Comparison of ENCODE assay signal across 8 mouse cellular contexts in the genomic region with DNA sequence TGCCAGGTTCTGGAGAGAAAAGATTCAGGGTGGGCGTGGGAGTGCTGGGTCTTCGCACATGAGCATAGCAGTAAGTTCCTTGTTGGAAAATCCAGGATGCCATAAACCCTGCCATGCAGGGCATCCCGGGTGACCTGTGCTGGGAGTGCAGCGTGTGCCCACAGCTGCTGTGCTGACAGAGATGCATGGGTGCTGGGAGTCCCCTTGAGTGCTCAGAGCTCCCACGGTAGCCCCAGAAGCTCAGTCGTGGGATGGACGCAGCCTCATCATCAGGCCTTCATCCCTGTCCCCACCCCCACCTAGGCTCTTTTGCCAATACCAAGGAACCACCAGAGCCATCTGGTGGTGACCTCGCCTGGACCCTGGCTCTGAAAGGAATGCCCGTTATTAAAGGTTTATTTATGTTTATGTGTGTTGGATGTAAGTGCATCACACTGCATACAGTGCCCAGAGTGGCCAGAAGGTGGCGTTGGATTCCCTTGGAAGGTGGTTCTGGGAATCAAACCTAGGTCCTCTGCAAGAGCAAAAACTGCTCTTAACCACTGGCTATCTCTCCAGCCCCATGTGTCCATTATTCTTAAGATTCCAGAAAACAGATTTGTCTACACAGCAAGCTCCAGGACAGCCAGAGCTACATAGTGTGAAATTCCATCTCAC. TPM values are rescaled to one million over a fixed set of nuclear protein-coding genes. Genes with fewer than 3 reads are reported as not detected.
DNase-seq lines count a peak whose midpoint lies in the region; ATAC-seq and TF ChIP-seq lines count a peak whose summit lies in the region.

No protein-coding gene starts in this region.

- H3K9ac ChIP-seq in stomach, postnatal 0 days (ENCODE audit: low read length) = no peak overlapping the region
- H3K9ac ChIP-seq in midbrain, embryonic 16.5 days (ENCODE audit: low read depth, low read length) = no peak overlapping the region

- H3K9me3 ChIP-seq in stomach, postnatal 0 days (ENCODE audit: control insufficient read depth, low read length) = no peaks in the 10 kb centered on the region
- H3K9me3 ChIP-seq in midbrain, embryonic 16.5 days (replicated peaks; ENCODE audit: control insufficient read depth, low read length, poor library complexity, severe bottlenecking) = no peaks in the 10 kb centered on the region

- no peak overlapping the region; the same call in 1 of the 2 replicates for H3K27ac ChIP-seq in stomach, postnatal 0 days (replicated peaks)
- H3K27ac ChIP-seq in midbrain, embryonic 16.5 days (ENCODE audit: low read length) = no peak overlapping the region

- no peaks in the 10 kb centered on the region for H3K27me3 ChIP-seq in stomach, postnatal 0 days (ENCODE audit: control insufficient read depth, insufficient read depth, low read length)
- H3K27me3 ChIP-seq in midbrain, embryonic 16.5 days (ENCODE audit: control insufficient read depth, insufficient read depth, low read depth, low read length) = peaks cover 7% of the 10 kb centered on the region

- H3K4me3 ChIP-seq in stomach, postnatal 0 days (ENCODE audit: low read depth, low read length) = no peak overlapping the region
- H3K4me3 ChIP-seq in midbrain, embryonic 16.5 days (ENCODE audit: low read depth, low read length) = no peak overlapping the region

- H3K4me1 ChIP-seq in stomach, postnatal 0 days (replicated peaks; ENCODE audit: control insufficient read depth, insufficient read depth) = no peaks in the 10 kb centered on the region
- peaks cover 4% of the 10 kb centered on the region; the same call in 1 of the 2 replicates for H3K4me1 ChIP-seq in midbrain, embryonic 16.5 days (ENCODE audit: control insufficient read depth, insufficient read depth, low read length)

- H3K36me3 ChIP-seq in stomach, postnatal 0 days (ENCODE audit: control insufficient read depth, insufficient read depth, low read length) = peaks cover 10% of the 10 kb centered on the region
- H3K36me3 ChIP-seq in midbrain, embryonic 16.5 days (ENCODE audit: control insufficient read depth, insufficient read depth, low read length) = peaks cover 16% of the 10 kb centered on the region

- WGBS in stomach, postnatal 0 days = 73% methylated on average over 10 of the region's 10 CpGs
- 80% methylated on average over 10 of the region's 10 CpGs for WGBS in midbrain, embryonic 16.5 days

- TF ChIP-seq CTCF in stomach, postnatal 0 days (IDR thresholded peaks at IDR 0.05; ENCODE audit: low read depth) = peak; percentile 70

- ATAC-seq in stomach, postnatal 0 days (ENCODE audit: low FRiP score, low TSS enrichment) = no peak
- no peak for ATAC-seq in midbrain, embryonic 16.5 days

- no peak overlapping the region for H3K4me2 ChIP-seq in stomach, postnatal 0 days (replicated peaks; ENCODE audit: low read depth)
- no peak overlapping the region for H3K4me2 ChIP-seq in midbrain, embryonic 16.5 days (ENCODE audit: low read length)

- TF ChIP-seq EP300 in stomach, postnatal 0 days (optimal IDR thresholded peaks at IDR 0.05) = no peak

- DNase-seq in cerebellum, adult 11-12 months = peak; percentile 45
- DNase-seq in cerebellum, adult 8-10 months = no peak
- DNase-seq in urinary bladder, postnatal 14 days (ENCODE audit: low spot score) = peak; percentile 37
- DNase-seq in urinary bladder, adult 2 months (ENCODE audit: low spot score) = no peak
- peak; percentile 30 to 75 for DNase-seq in kidney, postnatal 36 days
- DNase-seq in stomach, postnatal 0 days (ENCODE audit: low spot score) = peak; percentile 45
- DNase-seq in frontal cortex, adult 2 months (ENCODE audit: extremely low spot score in 1 of 2, low spot score in 1 of 2) = no peak

RNA-seq across cellular contexts. Expression of a gene that starts 0.7 kb away (rescaled TPM):
- 13.2 and 14.1 TPM in 2 replicates for polyA plus RNA-seq in urinary bladder, adult 2 months (2012; rRNA removed)
- polyA plus RNA-seq in stomach, postnatal 0 days (2015; fragmentation: Nextera tagmentation; extraction: Ambion mirVana) = 5.8 and 6.5 TPM in 2 replicates
- 0.64 and 0.73 TPM in 2 replicates for polyA plus RNA-seq in midbrain, embryonic 16.5 days (2015; fragmentation: Nextera tagmentation; extraction: Ambion mirVana)
- polyA plus RNA-seq in frontal cortex, adult 2 months (2012; rRNA removed) = 0.95 and 1.1 TPM in 2 replicates

RNA-seq across cellular contexts. Expression of a gene that starts 6.5 kb away (rescaled TPM):
- 38.9 and 44.1 TPM in 2 replicates for polyA plus RNA-seq in urinary bladder, adult 2 months (2012; rRNA removed)
- 25.4 and 29.2 TPM in 2 replicates for polyA plus RNA-seq in stomach, postnatal 0 days (2015; fragmentation: Nextera tagmentation; extraction: Ambion mirVana)
- polyA plus RNA-seq in midbrain, embryonic 16.5 days (2015; fragmentation: Nextera tagmentation; extraction: Ambion mirVana) = 44.5 and 48.7 TPM in 2 replicates
- 78.7 and 82.1 TPM in 2 replicates for polyA plus RNA-seq in frontal cortex, adult 2 months (2012; rRNA removed)

RNA-seq across cellular contexts. Expression of a gene that starts 10.0 kb away (rescaled TPM):
- polyA plus RNA-seq in urinary bladder, adult 2 months (2012; rRNA removed) = not detected in 2 replicates
- polyA plus RNA-seq in stomach, postnatal 0 days (2015; fragmentation: Nextera tagmentation; extraction: Ambion mirVana) = 0.22 TPM in 1 of 2 replicates, not detected in the other
- polyA plus RNA-seq in midbrain, embryonic 16.5 days (2015; fragmentation: Nextera tagmentation; extraction: Ambion mirVana) = not detected in 2 replicates
- 0.15 and 0.36 TPM in 2 replicates for polyA plus RNA-seq in frontal cortex, adult 2 months (2012; rRNA removed)

RNA-seq across cellular contexts. Expression of a gene that starts 33.1 kb away (rescaled TPM):
- 90.1 and 102 TPM in 2 replicates for polyA plus RNA-seq in urinary bladder, adult 2 months (2012; rRNA removed)
- polyA plus RNA-seq in stomach, postnatal 0 days (2015; fragmentation: Nextera tagmentation; extraction: Ambion mirVana) = 63.8 and 70.3 TPM in 2 replicates
- 38.2 and 41.4 TPM in 2 replicates for polyA plus RNA-seq in midbrain, embryonic 16.5 days (2015; fragmentation: Nextera tagmentation; extraction: Ambion mirVana)
- 67.9 and 71.9 TPM in 2 replicates for polyA plus RNA-seq in frontal cortex, adult 2 months (2012; rRNA removed)

RNA-seq across cellular contexts. Expression of a gene that starts 33.2 kb away (rescaled TPM):
- 50.4 and 64.6 TPM in 2 replicates for polyA plus RNA-seq in urinary bladder, adult 2 months (2012; rRNA removed)
- polyA plus RNA-seq in stomach, postnatal 0 days (2015; fragmentation: Nextera tagmentation; extraction: Ambion mirVana) = 63.8 and 65.1 TPM in 2 replicates
- 35.2 and 35.4 TPM in 2 replicates for polyA plus RNA-seq in midbrain, embryonic 16.5 days (2015; fragmentation: Nextera tagmentation; extraction: Ambion mirVana)
- 33.9 TPM in 2 replicates for polyA plus RNA-seq in frontal cortex, adult 2 months (2012; rRNA removed)

Comparison
In these comparisons a context has a peak if more than half of its experiments do, and no peak if none do; other contexts are left out.
1. DNase-seq: peak in cerebellum, adult 11-12 months (single experiment), urinary bladder, postnatal 14 days (single experiment), kidney, postnatal 36 days (2 of 2) and stomach, postnatal 0 days (single experiment); none in cerebellum, adult 8-10 months (single experiment), urinary bladder, adult 2 months (single experiment) and frontal cortex, adult 2 months (0 of 2).